Mouse (Mus musculus): ENCODE results near the gene Atxn10.

Gene Atxn10

DNA sequence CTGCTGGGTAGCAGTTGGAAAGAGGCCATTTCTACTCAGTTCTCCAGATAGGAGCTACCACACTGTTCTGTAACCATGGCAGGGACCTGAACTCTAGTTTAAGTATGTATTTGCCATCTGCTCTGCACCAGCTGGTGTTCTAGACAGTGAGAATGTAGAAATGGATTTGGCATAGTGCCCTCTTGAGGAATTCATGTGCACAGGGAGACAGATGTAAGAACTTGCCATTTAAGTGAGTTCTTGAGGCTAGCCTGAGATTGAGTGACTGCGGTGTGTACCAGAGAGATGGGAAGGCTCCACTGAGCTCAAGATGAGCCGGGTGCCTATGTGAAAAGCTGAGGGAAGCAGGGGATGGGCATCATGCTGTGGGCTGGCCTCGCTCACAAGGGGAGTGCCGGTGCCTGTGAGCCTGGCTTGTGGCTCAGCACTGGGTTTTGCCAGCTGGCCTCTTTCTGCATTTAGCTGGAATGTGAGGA lies 67.2 kb downstream of the Atxn10 start:
- in situ Hi-C loops (cut with MboI, MseI) = no loop called here

DNA sequence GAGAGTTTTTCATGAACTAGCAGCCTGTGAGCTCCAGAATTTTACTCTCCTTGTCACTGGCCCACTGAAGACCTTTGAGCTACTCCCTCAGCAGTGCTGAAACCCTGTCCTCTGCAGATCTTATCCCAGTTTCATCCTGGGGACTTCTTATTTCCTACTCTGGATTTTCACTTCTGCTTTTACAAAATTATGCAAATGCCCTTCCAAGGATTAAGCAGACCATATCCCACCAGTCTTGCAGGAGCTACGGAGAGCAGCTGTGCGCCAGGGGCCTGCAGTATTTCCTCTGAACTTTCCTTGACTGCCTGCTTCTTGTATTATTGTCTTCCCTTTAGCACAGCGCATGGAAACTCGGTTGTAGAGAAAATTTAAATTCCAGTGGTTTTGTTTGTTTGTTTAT lies 68.7 kb downstream of the Atxn10 start:
- in situ Hi-C loops (cut with MboI, MseI) = no loop called here

DNA sequence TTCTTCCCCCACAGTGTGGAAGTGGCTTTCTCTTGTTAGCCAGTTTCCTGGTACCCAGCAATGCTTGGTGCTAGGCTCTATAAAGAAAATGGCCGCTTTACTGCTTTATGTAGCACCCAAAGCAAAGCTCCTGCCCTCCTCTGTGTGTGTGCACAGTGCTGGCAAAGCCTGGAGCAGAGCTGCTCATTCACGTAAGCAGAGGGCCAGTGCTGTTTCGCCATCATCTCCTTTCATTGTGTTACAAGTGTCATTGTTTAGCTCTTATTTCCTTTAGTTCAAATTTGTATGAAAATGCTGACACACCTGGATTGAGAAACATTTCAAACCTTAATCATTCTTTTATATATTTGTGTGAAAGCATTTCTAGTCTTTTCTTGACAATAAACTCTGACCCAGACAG lies 69.5 kb downstream of the Atxn10 start:
- in situ Hi-C loops (cut with MboI, MseI) = no loop called here

DNA sequence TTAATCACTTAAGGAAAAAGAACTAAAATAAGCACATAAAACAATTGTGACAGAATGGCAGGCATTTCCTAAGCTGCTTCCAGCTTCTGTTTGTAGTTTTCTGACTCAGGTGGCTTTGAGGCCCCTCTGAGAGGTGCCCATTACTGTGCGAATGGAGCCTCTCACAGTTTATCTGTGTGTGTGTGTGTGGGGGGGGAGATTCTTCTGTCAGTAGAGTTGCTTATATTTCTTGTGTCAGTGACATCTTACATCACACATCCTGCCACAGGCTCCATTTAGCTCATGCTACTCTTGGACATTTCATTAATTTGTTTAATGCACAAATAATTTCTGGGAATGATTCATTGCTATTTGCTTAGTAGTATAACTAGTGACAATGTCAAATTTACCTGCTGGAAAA lies 70.8 kb downstream of the Atxn10 start:
- in situ Hi-C loops (cut with MboI, MseI) = no loop called here

DNA sequence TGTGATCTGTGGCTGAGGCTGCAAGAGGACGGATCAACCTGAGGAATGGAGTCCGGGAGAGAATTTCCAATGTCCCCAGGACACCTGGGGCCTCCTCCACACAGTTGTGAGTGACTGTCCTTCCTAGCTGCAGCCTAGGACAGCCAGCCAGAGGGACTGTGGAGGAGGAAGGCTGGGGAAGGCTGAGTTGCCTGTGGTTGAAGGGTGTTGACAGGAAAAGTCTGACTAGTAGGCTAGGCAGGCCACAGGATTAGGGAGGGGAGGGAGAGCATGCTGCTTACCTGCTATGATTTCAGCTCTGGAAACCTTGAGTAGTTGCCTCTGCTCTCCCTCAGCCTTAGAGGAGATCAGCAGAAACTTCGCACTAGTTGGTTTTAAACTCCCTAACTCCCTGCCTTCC lies 71.3 kb downstream of the Atxn10 start:
- in situ Hi-C loops (cut with MboI, MseI) = no loop called here

DNA sequence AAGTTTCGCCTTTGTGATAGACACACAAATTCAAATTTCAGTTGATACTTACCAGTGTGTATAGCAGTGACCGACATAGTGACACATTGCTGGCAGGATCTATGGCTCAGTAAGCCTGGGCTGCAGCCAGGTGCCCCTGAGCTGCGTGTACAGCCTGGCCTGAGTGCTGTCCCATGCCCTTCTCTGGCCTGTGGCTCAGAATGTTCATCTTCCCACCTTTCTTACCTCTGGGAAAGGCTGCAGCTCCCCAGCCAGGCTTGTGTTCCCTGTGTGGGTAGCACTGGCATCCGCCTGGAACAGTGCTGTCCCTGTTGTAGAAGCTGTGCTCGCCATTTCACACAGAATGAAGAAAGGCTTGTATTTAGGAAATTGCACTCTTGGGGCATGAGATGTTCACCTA lies 72.7 kb downstream of the Atxn10 start:
- in situ Hi-C loops (cut with MboI, MseI) = no loop called here

DNA sequence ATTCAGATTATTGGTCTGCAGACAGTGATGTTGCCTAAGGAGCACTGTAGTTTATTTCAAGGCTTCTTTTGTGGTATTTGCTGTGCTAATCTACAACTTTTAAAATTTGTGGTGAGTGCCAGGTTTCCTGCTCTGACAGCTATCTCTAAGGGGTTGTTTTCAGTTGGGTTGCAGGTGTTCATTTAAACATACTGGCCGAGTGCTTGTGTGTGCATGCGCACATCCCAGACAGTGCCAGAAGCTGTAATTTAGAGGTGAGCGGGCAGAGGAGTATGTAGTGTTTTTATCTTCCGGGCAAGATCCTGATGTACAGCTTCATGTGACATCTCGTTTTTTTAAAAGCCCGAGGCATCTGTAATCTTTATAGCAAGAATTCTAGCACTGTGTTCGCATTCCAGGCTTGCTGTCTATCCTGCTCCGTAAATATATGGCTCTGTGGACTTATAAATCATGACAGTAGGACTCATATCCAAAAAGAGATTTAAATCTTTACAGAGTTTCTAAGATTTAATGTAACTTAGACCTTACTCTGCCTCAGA lies 73.3 kb downstream of the Atxn10 start:
- in situ Hi-C loops (cut with MboI, MseI) = no loop called here

DNA sequence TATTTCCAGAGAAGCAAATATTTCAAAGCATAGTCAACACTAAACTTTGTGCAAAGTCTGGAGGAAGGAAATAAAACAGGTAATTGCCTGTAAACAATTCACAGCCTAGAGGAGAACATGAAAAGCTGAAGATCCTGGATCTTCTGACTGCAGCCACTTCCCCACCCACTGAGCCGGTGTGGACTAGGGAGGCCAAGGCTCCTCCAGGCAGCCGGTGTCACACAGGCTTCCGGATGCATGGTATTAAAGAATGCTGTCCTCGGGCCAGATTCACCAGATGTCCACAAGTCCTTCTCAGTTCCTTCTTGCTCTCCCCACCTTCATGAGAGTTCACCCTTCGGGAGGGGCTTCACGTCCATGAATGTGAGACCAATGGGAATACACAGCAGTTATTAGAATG lies 73.8 kb downstream of the Atxn10 start:
- in situ Hi-C loops (cut with MboI, MseI) = no loop called here

DNA sequence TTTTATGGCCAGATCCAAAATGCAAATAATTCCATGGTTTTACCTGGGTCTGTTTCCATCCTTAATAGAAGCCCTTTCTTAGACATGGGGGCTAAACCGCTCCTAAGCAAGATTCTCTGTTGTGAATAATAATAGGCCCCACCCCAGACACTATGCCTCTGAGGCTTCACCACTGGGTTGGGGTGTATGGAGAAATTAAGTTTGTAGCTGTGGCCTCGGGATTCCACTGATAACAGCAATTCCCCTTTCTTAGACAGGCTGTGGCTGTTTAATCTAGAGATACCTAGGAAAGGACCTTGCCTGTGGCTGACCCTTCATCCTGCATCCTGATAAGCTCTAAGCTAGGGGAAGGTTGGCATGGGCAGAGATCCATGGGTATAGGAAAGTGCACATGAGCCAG lies 78.6 kb downstream of the Atxn10 start:
- in situ Hi-C loops (cut with MboI, MseI) = no loop called here

DNA sequence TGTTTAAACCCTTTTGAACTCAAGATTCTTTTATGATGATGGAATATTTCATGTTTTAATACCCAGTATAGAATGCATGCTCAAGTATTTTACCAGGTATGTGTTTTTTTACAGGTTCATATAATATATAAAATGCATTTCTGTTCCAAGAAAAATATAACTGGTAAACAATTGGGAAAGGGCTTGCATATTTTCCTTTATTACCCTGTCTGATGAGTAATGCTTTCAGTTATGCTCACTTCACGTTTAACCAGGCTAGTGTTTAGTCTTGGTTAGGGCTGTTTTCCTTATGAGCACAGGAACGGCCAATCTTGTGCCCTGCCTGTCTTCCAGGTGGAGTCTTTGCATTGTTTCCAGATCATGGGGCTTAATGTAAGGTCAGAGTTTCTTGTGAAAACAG lies 84.6 kb downstream of the Atxn10 start:
- in situ Hi-C loops (cut with MboI, MseI) = no loop called here

DNA sequence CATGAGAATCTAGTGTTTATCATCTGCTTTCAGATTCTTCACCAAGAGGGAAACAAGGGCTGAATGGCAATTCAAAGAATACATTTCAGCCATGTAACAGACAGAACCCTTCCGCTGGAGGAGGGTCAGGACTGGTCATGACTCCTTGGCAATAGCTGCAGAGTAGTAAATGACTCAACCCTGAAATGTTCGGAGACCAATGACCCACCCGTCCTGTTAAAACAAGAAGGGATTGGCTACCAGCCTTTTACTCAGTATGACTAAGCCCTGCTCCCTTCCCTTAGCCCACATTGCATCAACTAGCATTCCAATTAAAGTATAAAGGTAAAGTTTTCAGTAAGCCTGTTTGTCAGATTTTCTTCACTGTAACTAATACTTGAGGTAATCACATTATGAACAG lies 88.2 kb downstream of the Atxn10 start:
- in situ Hi-C loops (cut with MboI, MseI) = no loop called here

DNA sequence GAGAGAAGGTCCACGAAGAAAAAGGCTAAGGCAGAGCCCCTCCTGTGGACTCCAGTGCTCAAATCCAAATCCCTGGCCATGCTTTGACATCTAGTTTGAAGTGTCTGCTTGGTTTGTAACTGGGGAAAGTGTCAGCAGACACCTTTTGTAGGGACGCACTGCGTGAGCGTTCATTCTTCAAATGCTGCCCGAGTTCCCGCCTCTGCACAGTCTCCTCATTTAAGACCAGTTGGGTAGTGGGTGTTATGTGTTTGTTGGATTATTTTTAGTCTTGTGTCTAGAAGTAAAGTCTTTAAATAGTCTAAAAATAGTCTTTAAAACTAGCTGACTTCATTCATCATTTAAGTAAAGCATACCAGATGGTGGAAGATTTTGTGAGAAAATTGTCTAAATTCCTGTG lies 92.1 kb downstream of the Atxn10 start:
- in situ Hi-C loops (cut with MboI, MseI) = no loop called here

DNA sequence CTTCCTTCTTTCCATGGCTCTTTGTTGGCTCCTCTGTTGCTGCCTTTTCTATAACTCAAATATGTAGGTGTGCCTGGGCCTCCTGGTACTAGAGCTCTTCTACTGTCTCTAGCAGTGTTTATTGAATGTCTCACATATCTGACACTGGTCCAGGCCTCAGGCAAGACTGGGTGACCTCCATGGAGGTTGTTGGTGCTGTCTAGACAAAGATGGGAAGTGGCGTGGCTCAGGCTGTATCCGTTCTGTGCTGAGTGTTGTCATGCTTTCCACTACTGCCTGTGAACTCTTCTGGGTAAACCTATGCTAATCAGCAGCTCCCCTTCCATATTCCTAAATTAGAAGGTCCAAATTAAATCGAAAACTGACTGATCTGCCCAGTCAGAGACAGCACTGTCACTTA lies 106.5 kb downstream of the Atxn10 start:
- in situ Hi-C loops (cut with MboI, MseI) = no loop called here

DNA sequence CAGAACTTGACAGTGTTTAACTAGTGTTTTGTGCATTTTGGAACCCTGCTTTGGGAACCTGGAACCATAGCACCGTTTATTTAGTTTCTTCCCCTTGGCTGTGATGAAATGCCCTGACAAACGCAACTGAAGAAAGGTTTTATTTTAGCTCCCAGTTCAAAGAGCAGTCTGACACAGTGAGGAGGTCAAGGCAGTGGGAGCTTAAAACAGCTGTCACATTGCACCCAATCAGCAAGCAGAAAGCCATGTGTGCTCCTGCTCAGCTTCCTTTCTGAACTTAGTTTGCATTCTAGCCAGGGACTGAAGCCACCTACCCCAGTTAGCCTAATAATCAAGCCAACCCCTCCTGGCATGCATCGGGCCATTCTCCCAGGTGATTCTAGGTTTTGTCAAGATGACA lies 110.6 kb downstream of the Atxn10 start:
- in situ Hi-C loops (cut with MboI, MseI) = no loop called here

DNA sequence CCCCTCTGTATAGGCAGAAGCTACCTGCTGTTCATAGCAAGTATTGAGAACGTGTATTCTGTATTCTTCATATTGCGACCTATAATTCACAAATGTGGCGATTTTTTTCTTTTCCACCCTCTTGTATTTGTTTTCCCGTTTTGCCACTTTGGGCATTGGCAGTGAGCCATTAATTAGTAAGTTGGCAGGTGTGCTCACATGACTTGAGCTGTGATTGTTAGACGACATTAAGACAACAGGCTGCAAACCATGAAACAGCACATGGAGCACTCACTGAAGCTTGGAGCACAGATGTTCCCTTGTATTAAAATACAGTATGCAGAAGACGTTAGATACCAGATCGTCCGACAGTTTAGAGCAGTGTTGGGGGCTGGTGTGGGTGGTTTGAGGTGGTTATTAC lies 120.8 kb downstream of the Atxn10 start:
- in situ Hi-C loops (cut with MboI, MseI) = no loop called here

DNA sequence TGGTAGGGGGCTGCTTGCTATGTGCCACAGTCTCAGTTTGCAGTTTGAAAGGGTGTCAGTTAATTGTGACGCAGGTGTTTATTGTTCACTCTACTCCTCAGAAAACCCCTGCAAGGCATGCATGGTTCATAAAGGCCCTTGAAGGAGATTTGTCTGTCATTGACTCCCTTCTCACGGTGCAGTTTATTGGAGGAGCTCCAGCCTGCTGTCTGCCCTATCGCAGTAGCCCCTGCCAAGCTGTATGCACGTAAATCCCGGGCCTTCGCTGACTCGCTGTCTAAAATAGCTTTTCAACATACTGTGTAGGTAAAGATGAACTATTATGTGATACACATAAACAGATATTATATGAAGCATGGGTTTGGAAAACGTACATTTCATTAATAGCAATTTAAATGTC lies 121.8 kb downstream of the Atxn10 start:
- in situ Hi-C loops (cut with MboI, MseI) = no loop called here

DNA sequence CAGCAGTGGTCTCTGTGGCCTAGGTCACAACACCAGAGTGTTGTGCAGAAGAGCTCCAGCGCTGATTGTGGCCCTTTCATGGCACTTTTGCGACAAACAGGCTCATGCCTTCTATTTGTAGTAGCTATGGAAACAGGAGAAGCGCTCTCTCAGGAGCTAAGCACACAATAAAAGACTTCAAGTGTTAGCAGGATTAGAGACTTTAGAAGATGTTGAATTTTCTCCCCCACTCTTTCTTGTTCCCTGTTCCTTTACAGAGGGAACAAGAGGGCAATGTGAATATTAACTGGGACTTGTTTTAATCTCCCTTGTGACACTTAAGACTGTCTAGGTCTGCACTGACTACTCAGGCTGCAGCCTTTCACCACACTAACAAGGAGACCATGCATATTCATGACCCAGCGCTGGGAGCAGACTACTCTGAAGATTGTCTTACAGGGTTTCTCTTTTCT lies 122.6 kb downstream of the Atxn10 start:
- in situ Hi-C loops (cut with MboI, MseI) = no loop called here

DNA sequence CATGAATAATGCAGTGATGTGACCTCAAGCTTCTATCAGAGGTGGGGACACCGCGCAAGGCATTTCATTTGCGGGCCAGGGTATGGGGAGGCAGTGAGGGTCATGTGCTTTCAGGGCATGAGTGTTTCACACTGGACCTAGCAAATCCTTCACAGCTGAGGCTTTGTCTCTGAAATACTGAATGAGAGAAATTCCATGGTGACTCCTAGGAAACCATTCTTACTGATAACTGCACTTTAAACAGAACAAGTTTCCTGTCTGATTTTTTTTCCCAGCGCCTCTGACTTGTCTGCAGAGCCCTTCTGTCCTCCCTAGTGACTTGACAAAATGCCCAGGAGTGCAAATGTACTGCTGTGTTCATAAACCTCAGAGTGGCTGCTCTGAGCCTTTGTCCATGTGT lies 125.5 kb downstream of the Atxn10 start:
- in situ Hi-C loops (cut with MboI, MseI) = no loop called here

DNA sequence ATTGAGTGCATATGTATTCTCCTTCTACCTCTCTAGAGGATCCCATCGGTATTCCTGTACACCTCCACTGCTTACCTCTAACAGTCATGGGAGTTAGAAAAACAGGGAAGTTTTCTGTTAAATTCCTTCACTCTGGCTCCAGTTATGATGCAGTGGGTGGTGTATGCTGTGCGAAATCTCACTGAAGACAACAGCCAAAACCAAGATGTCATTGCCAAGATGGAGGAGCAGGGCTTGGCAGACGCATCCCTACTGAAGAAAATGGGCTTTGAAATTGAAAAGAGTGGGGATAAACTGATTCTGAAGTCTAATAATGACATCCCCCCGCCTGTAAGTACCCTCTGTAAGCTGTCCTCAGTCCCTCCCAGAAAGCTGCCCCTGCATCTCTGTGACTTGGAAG lies 126.1 kb downstream of the Atxn10 start:
- in situ Hi-C loops (cut with MboI, MseI) = no loop called here

DNA sequence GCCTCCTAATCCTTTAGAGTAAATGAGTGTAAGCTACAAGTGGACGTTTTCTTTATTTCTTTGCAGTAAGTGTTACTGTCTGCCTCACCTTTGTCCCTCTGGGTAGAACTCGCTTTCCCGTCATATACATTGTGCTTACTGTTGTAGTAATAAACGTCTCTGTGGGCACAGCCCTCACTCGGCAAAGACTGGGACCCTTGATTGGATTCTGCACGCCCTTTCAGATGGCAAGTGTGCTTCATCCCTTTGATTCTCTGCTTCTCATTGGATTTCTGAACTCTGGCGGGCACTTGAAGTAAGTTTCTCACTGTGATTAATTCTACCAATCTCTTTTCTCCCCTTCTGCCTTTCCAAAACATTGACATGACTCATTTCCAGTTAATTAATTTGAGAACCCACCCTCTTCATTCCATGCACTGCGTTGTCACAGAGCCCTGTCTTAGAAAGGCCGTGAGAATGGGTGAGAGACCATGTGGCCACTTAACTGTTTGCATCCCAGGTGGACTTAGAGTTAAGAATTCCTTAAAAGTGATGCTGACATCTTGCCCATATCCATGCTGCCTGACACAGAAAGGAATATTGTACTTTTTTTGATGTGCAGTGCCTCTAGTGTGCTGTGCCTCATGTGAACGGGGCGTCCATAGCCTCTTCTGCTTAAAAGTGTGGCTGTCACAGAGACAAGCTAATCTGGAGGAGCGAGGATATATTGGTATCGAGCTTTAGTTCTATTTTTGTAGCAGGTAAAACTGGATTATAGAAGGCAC lies 127.2 kb downstream of the Atxn10 start:
- in situ Hi-C loops (cut with MboI, MseI) = no loop called here

DNA sequence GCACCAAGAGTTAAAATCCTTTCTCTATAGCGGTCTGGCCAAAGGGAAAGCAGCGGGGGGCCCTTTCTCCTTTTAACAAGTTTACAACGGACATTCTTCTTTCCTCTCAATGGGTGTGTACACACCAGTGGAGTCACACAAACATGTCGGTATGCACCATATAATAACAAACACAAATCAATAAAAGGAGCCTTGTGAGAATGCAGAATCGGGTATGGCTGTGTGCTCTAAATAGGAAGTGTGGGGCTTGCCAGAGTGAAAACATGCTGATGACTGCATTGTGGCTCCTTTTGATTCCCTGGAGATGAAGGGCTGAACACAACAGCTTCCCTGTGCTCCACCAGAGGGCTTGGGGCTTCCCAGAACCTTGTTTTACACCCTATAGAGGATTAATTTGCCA lies 128.1 kb downstream of the Atxn10 start:
- in situ Hi-C loops (cut with MboI, MseI) = no loop called here

DNA sequence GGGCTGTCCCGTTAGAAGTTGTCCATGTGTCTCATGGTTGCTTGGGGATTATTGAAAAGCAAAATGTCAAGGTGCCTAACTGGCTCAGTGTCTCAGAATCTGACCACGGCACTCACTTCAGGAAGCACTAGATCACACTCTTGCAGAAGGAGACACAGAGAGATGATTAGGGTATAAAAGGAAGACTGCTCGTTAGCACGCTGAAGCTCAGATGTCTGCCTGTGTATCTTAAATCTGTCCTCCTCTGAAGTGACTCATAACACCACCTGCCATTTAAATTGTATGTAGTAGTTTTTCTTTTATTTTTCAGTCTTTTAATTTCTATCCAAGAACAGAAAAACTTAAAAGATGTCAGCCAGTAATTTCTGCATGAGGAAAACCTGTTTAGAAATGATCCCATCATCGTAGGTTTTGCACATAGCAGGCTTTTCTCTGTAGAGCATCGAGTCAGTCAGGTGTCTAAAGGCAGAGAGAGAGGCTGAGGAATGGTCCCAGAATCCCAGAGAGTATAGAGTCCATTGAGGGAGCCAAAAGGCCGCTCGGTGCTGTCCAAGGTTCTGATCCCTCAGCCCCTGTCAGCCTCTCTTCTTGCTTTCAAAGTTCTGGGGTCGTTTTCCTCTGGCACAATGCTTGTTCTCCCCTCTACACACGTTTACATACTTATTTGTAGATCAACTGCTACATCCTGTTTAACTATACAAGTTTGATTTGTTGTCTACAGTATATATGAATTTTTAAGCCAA lies 128.9 kb downstream of the Atxn10 start:
- in situ Hi-C loops (cut with MboI, MseI) = no loop called here

DNA sequence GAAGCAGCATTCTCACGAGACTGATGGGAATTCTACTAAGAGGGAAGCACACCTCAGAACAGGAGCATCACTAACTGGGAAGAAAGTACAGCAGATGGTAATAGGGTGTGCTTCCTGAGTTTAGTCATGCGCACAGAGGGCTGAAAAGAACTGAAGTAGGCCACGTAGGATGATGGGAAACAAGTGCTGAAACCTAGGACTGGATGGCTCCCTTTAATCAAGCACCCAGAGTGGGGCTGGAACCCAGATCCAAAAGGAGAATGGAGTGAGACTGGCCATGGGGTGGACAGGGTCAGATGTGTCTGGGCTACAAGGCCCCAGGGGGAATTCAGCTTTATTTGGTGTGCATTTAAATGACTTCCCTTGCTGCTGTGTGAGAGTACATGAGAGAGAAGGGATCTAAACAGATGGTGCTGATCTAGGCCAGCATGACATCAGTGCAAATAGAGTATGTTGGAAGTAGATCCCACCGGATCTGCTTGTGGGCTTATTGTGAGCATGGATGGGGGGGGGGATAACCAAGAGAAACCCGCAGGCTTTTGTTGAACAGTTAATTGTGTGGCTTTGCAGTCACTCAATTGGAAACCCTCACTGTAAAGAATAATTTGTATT lies 130.5 kb downstream of the Atxn10 start:
- in situ Hi-C loops (cut with MboI, MseI) = no loop called here
